Mouse (Mus musculus) common myeloid progenitor, adult 5-6 weeks (primary cell): ENCODE data around the gene Kcnq1. TPM values are rescaled to one million over a fixed set of nuclear protein-coding genes. Genes with fewer than 3 reads are reported as not detected.

Experiments
- ATAC-seq: replicated peaks from 2 replicates; pipeline ENCODE4 v1.8.0; 2016; ENCODE audit warnings: low read depth, mild to moderate bottlenecking, moderate TSS enrichment, inconsistent platforms; ENCODE audit not compliant: poor library complexity, severe bottlenecking
- total RNA-seq: library from RNA; stranded (forward); fragments of 200-1000, 187-1606 nt; gene quantifications from 2 replicates; pipeline ENCODE4 v1.2.3, GENCODE M21; 2017

The Kcnq1 gene
- total RNA-seq, 1 experiment from 2014 or later = not detected

GRCm38 (mm10) chr7:143341301-143341980 lies 235.3 kb downstream of the Kcnq1 start:
- ATAC-seq = no peak

GRCm38 (mm10) chr7:143343781-143344306 lies 237.7 kb downstream of the Kcnq1 start:
- no peak for ATAC-seq

- ATAC-seq = no peak
Measured at GRCm38 (mm10) chr7:143349287-143349686, 243.1 kb downstream of the Kcnq1 start.

GRCm38 (mm10) chr7:143349848-143350247 lies 243.7 kb downstream of the Kcnq1 start:
- peak; percentile 42; the same call in 1 of the 2 replicates for ATAC-seq

- ATAC-seq = no peak
Measured at GRCm38 (mm10) chr7:143355831-143356230, 249.7 kb downstream of the Kcnq1 start.

GRCm38 (mm10) chr7:143357109-143357508 lies 250.9 kb downstream of the Kcnq1 start:
- ATAC-seq = no peak

GRCm38 (mm10) chr7:143357831-143358230 lies 251.7 kb downstream of the Kcnq1 start:
- no peak for ATAC-seq

- ATAC-seq = no peak
Measured at GRCm38 (mm10) chr7:143359762-143360161, 253.6 kb downstream of the Kcnq1 start.

GRCm38 (mm10) chr7:143360776-143361175 lies 254.6 kb downstream of the Kcnq1 start:
- no peak for ATAC-seq

GRCm38 (mm10) chr7:143364092-143364832 lies 258.1 kb downstream of the Kcnq1 start:
- ATAC-seq = peak; percentile 20

GRCm38 (mm10) chr7:143364969-143365839 lies 259.0 kb downstream of the Kcnq1 start:
- no peak for ATAC-seq

- ATAC-seq = peak; percentile 40; the same call in 1 of the 2 replicates
Measured at GRCm38 (mm10) chr7:143367366-143368266, 261.5 kb downstream of the Kcnq1 start.

GRCm38 (mm10) chr7:143368267-143368643 lies 262.1 kb downstream of the Kcnq1 start:
- ATAC-seq = peak; percentile 68

GRCm38 (mm10) chr7:143371336-143371735 lies 265.2 kb downstream of the Kcnq1 start:
- ATAC-seq = no peak

- peak; percentile 87 for ATAC-seq
Measured at GRCm38 (mm10) chr7:143373265-143373664, 267.1 kb downstream of the Kcnq1 start.

- no peak for ATAC-seq
Measured at GRCm38 (mm10) chr7:143375945-143376344, 269.8 kb downstream of the Kcnq1 start.

GRCm38 (mm10) chr7:143380466-143381073 lies 274.4 kb downstream of the Kcnq1 start:
- ATAC-seq = no peak

- ATAC-seq = no peak
Measured at GRCm38 (mm10) chr7:143386632-143387031, 280.5 kb downstream of the Kcnq1 start.
